Mouse (Mus musculus): ENCODE measurements around the gene Csf3r.

Gene Csf3r

DNA sequence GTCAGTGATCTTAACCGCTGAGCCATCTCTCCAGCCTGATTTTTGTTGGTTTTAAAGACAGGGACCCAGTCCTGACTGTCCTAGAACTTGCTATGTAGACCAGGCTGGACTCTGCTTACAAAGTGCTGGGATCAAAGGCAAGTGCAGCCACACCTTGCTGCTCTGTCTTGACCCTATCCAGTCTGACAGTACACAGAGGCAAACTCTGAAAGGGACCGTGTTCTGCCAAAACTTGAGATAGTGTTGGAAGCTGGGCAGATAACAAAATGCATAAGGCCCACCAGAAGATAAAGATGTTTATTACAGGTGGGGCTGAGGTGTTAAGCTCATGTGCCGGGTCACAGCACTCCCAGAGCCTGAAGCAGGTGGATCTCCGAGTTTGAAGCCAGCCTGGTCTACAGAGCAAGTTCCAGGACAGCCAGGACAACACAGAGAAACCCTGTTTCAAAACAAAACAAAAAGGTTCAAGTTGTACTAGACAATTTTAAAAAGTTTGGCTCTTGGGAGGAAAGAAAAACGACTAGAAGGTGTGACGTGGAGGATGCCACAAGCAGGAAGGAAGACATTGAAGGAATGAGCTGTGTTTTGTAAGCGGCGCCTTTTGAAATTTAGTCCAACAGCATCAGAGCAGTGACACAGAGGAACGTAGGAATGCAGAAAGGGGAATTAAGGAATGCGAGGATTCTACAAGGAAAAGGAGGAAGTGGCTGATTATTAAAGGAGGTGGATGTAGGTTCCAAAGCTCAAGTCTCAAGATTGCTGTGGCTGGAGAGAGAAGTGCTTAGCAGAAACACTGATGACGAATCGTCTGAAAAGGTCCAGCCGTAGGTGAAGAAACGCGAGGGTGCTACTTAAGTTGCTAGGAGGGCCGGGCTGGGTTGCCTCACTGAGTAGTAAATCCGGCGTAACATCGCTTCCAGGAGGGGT, 33.1 kb downstream of the Csf3r start:
- no peak for DNase-seq (ENCODE audit: low spot score)

DNA sequence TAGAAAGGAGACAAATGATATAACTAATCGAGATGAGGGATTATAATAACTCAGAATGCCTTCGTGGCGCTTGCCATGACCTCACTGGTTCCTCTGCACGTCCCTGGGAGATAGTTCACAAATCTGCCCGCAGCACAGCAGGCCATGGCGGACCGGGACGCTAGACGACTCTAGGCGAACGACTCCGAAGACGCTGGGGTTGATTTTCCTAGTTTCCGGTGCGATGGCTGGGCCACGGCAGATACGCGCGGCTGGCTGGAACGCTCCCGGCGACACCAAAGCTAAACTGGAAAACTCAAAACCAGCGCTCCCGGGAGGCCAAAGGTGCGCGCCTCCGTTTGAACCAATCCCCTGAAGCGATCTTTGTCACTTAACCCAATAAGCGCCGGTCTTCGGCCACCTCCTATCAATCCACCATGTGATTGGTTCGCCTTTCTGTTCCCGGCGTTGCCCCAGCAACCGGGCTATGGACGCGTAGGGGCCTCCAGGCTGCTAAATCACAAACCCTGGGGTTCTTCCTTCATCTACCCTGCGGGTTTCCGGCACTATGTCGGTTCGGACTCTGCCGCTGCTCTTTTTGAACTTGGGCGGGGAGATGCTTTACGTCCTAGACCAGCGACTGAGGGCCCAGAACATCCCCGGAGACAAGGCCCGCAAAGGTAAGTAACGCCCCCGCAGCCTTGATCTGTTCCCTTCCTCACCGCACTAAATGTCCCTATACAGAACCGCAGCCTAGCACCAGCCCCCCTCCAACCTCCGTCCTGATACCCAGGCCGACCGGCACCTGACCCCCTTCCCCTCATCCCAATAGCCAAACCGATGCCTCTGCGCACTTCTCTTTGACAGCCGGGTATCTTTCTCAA, 34.0 kb downstream of the Csf3r start, which contains the start of gene Oscp1:
Oscp1 (plus strand) TSS at position 432 of the 863 bp plus-strand sequence.
- peak; percentile 92 for DNase-seq (ENCODE audit: low spot score)

DNA sequence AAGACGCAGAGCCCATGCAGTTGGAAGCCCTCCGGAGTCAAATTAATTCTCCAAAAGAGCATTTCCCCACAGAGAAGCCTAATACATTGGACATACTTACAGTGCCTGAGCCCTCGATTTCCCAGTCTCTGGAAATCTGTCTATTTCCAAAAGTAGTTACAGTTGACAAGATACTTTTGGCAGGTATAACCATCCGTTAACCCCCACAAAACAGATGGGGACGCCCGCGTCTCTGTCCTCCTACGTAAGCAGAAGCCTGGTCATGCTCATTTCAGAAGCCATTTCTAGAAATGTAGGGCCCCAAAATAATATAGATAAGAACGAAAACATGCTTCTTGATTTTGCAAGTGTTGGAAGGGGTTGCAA, 34.6 kb downstream of the Csf3r start:
- no peak for DNase-seq (ENCODE audit: low spot score)

- DNase-seq (ENCODE audit: low spot score): peak; percentile 59
Measured at GRCm38 (mm10) chr4:126062856-126063255, 38.5 kb downstream of the Csf3r start.

GRCm38 (mm10) chr4:126065241-126065640, 40.9 kb downstream of the Csf3r start:
- DNase-seq (ENCODE audit: low spot score): no peak

DNA sequence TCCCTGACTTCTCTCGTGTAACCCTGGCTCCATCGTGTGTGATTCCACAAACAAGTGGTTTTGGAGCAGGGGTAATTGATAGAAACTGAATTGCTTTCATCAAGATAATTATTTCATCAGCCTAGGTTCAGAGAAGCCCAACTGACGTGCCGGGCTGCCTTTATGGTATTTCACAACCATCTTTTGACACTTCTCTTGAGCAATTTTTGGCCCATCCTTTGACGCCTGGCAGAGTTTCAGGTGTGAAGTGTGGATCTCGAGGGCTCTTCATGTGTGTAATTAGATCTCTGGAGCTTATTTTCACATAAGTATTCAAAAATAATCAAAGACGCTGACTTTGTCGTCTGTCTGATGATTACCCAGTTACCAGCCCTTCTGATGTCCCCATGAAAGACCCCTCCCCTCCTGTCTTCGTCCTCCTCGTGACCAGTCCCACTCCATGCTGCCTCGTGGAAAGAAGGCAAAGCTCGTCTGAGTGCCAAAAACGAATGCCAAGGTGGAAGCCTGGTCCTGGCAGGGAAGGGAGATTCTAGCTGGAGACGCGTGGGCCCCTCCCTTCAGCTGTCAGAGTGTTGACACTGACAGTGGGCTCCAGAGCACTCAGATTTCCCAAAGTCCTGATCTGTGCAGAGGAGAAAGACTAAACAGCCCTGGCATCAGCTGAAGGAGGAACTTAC, 43.2 kb downstream of the Csf3r start:
- peak; percentile 30 for DNase-seq (ENCODE audit: low spot score)

- DNase-seq (ENCODE audit: low spot score): no peak
Measured at GRCm38 (mm10) chr4:126068842-126069241, 44.5 kb downstream of the Csf3r start.

DNA sequence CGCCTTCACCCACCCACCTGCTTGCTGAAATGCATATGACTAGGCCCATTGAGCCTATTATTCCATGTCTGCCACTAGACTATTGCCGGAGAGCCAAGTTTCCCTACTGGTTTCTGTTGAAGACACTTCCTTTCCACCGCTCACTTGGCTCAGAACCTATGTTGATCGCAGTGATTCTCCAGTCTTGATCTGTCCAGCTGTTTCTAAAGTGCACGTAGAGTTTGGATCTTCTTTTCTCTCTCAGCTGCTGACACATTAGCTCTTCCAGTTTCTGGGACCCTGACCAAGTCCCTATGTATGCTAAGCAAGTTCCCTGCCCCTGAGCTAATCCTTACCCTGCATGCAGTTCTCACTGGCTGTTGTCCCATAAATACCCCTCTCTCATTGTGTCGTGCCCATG, 53.5 kb downstream of the Csf3r start:
- no peak for DNase-seq (ENCODE audit: low spot score)

GRCm38 (mm10) chr4:126079266-126079665, 54.9 kb downstream of the Csf3r start:
- DNase-seq (ENCODE audit: low spot score): no peak

DNA sequence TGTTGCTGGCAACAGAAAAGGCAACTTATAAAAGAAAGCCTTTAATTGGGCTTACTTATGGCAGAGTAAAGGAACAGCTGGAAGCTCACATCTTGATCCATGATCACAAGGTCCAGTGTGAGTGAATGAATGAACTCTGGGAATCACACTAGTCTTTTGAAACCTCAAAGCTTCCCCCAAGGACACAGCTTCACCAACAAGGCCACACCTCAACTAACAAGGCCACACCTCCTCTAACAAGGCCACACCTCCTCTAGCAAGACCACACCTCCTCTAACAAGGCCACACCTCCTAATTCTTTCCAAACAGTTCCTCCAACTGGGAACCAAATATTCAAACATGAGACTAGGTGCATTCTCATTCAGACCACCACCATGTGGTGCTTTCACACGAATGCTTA, 57.3 kb downstream of the Csf3r start:
- DNase-seq (ENCODE audit: low spot score): no peak

DNA sequence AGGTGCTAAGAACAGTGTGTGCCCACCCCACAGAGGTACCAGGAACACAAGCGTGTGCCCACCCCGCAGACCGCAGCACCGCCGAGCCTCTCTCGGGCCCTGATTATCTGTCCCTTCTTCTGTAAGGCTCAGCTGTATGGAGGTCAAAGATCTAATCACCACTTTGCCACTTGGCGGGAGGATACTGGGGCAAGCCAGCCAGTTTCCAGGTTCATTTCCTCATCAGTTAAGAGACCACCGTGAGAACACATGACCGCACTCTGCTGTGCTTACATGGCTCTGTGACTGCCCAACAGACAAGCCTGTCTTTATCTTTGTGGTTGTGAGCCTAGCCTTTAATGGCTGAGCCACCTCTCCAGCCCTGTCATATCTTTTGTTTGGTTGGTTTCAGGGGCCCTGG, 58.7 kb downstream of the Csf3r start:
- DNase-seq (ENCODE audit: low spot score): no peak

GRCm38 (mm10) chr4:126084382-126084781, 60.0 kb downstream of the Csf3r start:
- DNase-seq (ENCODE audit: low spot score): no peak

- DNase-seq (ENCODE audit: low spot score): peak; percentile 84
Measured at GRCm38 (mm10) chr4:126085996-126086576, 61.7 kb downstream of the Csf3r start.

- no peak for DNase-seq (ENCODE audit: low spot score)
Measured at GRCm38 (mm10) chr4:126090101-126090847, 65.9 kb downstream of the Csf3r start.

DNA sequence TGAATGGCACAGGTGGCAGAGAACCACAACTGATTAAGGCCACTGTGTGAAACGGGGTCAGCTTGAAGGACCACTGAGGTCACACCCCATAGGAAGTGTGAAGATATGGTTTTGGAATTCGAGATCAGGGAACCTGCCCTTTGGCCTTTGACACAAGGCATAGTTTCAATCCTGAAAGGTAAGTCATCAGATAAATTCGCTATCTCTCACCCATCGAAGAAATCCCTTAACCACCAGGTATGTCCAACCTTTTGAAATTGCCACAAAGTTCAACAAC, 66.4 kb downstream of the Csf3r start:
- no peak for DNase-seq (ENCODE audit: low spot score)

DNA sequence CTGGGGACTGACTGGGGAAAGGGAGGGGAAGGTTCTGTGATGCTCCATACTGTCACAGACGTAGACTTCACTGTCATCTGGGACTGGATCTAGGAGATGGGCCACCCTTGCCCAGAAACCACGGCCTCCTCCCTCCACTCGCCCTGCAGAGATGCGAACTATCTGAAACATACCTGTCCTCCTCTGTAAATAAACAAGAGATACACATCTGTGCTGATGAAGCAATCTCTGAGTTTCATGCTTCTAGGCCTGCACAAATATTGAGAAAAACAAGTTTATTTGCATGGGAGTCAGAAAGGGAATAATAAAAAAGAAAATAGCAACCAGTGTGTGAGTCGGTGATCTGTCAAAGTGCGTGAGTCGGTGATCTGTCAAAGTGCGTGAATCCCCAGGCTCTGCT, 67.5 kb downstream of the Csf3r start:
- no peak for DNase-seq (ENCODE audit: low spot score)

Measured in MN1 (cell line).